Comparison of ENCODE assay signal across 15 mouse cellular contexts in the genomic region with DNA sequence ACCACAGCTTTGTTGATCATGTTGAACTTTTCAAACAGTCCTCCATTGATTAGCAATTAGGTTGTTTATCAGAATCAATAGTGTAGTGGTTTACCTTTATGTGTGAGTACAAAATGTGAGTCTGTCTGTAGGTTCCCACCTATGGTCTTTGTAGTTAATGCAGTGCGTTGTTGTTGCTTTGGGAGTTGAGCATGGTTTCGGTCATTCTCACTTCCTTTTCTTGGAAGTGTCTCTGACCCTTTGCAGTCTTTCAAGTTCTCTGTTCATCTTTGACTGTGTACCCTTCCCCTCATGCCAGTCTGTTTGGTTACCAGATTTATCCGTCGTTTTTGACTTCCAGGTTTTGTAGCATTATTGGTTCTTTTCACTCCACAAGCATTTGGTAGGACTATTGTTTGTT.
"Had no signal": no experiment of that assay in that cellular context is flagged by ENCODE, and none has a peak within 500 bp of the region (broad histone marks: within the 10 kb centered on the region; RNA-seq: fewer than 3 reads in every experiment).

No protein-coding gene starts in this region.

- H3K4me2 ChIP-seq: kidney, embryonic 15.5 days; midbrain, embryonic 11.5 days had no signal

- H3K9me3 ChIP-seq: kidney, embryonic 15.5 days; liver, embryonic 13.5 days had no signal

- H3K27ac ChIP-seq: kidney, embryonic 15.5 days; liver, embryonic 13.5 days had no signal

- H3K9ac ChIP-seq: kidney, embryonic 15.5 days; liver, embryonic 13.5 days had no signal

- H3K27me3 ChIP-seq: kidney, embryonic 15.5 days; liver, embryonic 13.5 days had no signal

- DNase-seq: kidney, adult 11 months; kidney, adult 8-10 months; kidney, postnatal 10 days; kidney, postnatal 36 days; liver, embryonic 13.5 days; lung, adult 2 months; lung, postnatal 14 days; lung, postnatal 4 days; midbrain, embryonic 14.5 days; right cerebral cortex, adult 18-20 months; right cerebral cortex, postnatal 14 days; thymus, adult 18-20 months; thymus, postnatal 36 days had no signal

- H3K4me3 ChIP-seq: kidney, embryonic 15.5 days; liver, embryonic 13.5 days had no signal
